Mouse (Mus musculus): ENCODE data around the gene Tbxa2r. TPM values are rescaled to one million over a fixed set of nuclear protein-coding genes. Genes with fewer than 3 reads are reported as not detected.

Gene Tbxa2r
- total RNA-seq, 2 experiments from 2014 or later: 53.2 to 53.9 TPM

GRCm38 (mm10) chr10:81344421-81345161 lies 16.1 kb downstream of the Tbxa2r start:
- peak; percentile 60 to 66 for DNase-seq

- no peak for DNase-seq
Observed at GRCm38 (mm10) chr10:81345162-81345534, 16.6 kb downstream of the Tbxa2r start.

- peak; percentile 90 to 93 for DNase-seq
Observed at GRCm38 (mm10) chr10:81346453-81347067, 18.0 kb downstream of the Tbxa2r start.

- DNase-seq: peak; percentile 61 to 62
Observed at GRCm38 (mm10) chr10:81349146-81349545, 20.6 kb downstream of the Tbxa2r start.

GRCm38 (mm10) chr10:81349961-81350350 lies 21.4 kb downstream of the Tbxa2r start:
- no peak for DNase-seq

- DNase-seq: peak; percentile 99
Observed at GRCm38 (mm10) chr10:81350351-81351063, 22.0 kb downstream of the Tbxa2r start, which contains the start of gene Hmg20b. Gene Hmg20b (minus strand): TSS chr10:81350480.

- DNase-seq: no peak
Observed at GRCm38 (mm10) chr10:81351678-81352291, 23.3 kb downstream of the Tbxa2r start.

GRCm38 (mm10) chr10:81354738-81355477 lies 26.4 kb downstream of the Tbxa2r start:
- no peak for DNase-seq

- DNase-seq: no peak
Observed at GRCm38 (mm10) chr10:81355533-81355932, 27.0 kb downstream of the Tbxa2r start.

GRCm38 (mm10) chr10:81356352-81356990 lies 27.9 kb downstream of the Tbxa2r start:
- DNase-seq: no peak

GRCm38 (mm10) chr10:81356991-81357844 lies 28.7 kb downstream of the Tbxa2r start, which contains the start of gene Mfsd12:
Gene Mfsd12 (plus strand): TSS chr10:81357491.
- peak; percentile 94 to 96 for DNase-seq

- DNase-seq: no peak
Observed at GRCm38 (mm10) chr10:81358209-81358608, 29.7 kb downstream of the Tbxa2r start.

- no peak for DNase-seq
Observed at GRCm38 (mm10) chr10:81358841-81359240, 30.3 kb downstream of the Tbxa2r start.

GRCm38 (mm10) chr10:81360721-81361120 lies 32.2 kb downstream of the Tbxa2r start:
- DNase-seq: no peak

- no peak for DNase-seq
Observed at GRCm38 (mm10) chr10:81362336-81362949, 33.9 kb downstream of the Tbxa2r start.

GRCm38 (mm10) chr10:81363436-81364346 lies 35.2 kb downstream of the Tbxa2r start:
- peak in 1 of 2 experiments; percentile 55 for DNase-seq

- peak in 1 of 2 experiments; percentile 63 for DNase-seq
Observed at GRCm38 (mm10) chr10:81364666-81365065, 36.1 kb downstream of the Tbxa2r start.

GRCm38 (mm10) chr10:81365073-81365472 lies 36.5 kb downstream of the Tbxa2r start:
- peak in 1 of 2 experiments; percentile 54 for DNase-seq

All from adrenal gland, postnatal 36 days (tissue).